Mouse (Mus musculus) adrenal gland, adult 2 months (tissue): ENCODE data around the gene Copg2. TPM values are rescaled to one million over a fixed set of nuclear protein-coding genes. Genes with fewer than 3 reads are reported as not detected.
"Not testable (repeated sequence)": the region's sequence is repeated elsewhere in the genome, so short reads cannot be mapped to it uniquely, and the experiment has no call there.

Experiments
- DNase-seq: peaks from one replicate; pipeline ENCODE4 v3.0.0; 2021
- polyA plus RNA-seq: library from polyadenylated mRNA; depleted of rRNA; stranded (reverse); fragments of >200 nt; gene quantifications from 2 replicates; pipeline ENCODE4 v1.2.3, GENCODE M21; 2012
- total RNA-seq, 2 experiments: library from RNA; stranded (reverse); gene quantifications; 2 replicates each; pipeline ENCODE4 v1.2.3; 2021

Gene Copg2
- total and polyA plus RNA-seq, 3 experiments, result 5.0 to 67.5 (median 62.3) TPM

GRCm38 (mm10) chr6:30813626-30814025, 83.0 kb downstream of the Copg2 start:
- DNase-seq, result no peak

GRCm38 (mm10) chr6:30805053-30805752, 91.4 kb downstream of the Copg2 start:
- no peak for DNase-seq

GRCm38 (mm10) chr6:30804389-30805052, 92.1 kb downstream of the Copg2 start:
- peak; percentile 13 for DNase-seq

- not testable (repeated sequence) for DNase-seq
These were observed 93.7 kb downstream of the Copg2 start for GRCm38 (mm10) chr6:30802915-30803314.

- no peak for DNase-seq
These were observed 145.4 kb downstream of the Copg2 start for GRCm38 (mm10) chr6:30751209-30751608.

GRCm38 (mm10) chr6:30750482-30750881, 146.1 kb downstream of the Copg2 start:
- no peak for DNase-seq

- no peak for DNase-seq
These were observed 146.7 kb downstream of the Copg2 start for GRCm38 (mm10) chr6:30749892-30750291.

GRCm38 (mm10) chr6:30749042-30749689, 147.4 kb downstream of the Copg2 start:
- DNase-seq, result no peak

GRCm38 (mm10) chr6:30748358-30748910, 148.2 kb downstream of the Copg2 start:
- no peak for DNase-seq

- DNase-seq, result no peak
These were observed 148.8 kb downstream of the Copg2 start for GRCm38 (mm10) chr6:30747631-30748357.

- no peak for DNase-seq
These were observed 151.0 kb downstream of the Copg2 start for GRCm38 (mm10) chr6:30745591-30745990.

- DNase-seq, result no peak
These were observed 151.7 kb downstream of the Copg2 start for GRCm38 (mm10) chr6:30744846-30745245.

GRCm38 (mm10) chr6:30739177-30739747, 157.3 kb downstream of the Copg2 start:
- peak; percentile 33 for DNase-seq

- no peak for DNase-seq
These were observed 158.1 kb downstream of the Copg2 start for GRCm38 (mm10) chr6:30738464-30739006.

- DNase-seq, result peak; percentile 82
These were observed 158.8 kb downstream of the Copg2 start for GRCm38 (mm10) chr6:30737548-30738463.

- DNase-seq, result peak; percentile 84
These were observed 159.6 kb downstream of the Copg2 start for GRCm38 (mm10) chr6:30736864-30737547.

- peak; percentile 23 for DNase-seq
These were observed 160.2 kb downstream of the Copg2 start for GRCm38 (mm10) chr6:30736372-30736762.

GRCm38 (mm10) chr6:30735728-30736371, 160.7 kb downstream of the Copg2 start:
- DNase-seq, result peak; percentile 33
